Mouse (Mus musculus) stomach, embryonic 14.5 days (tissue): ENCODE data around the gene Smim22. TPM values are rescaled to one million over a fixed set of nuclear protein-coding genes. Genes with fewer than 3 reads are reported as not detected.

Experiments
- ATAC-seq: fragments of 200-750 bp; cut with Nextera tagmentation; 2 replicates; pipeline ENCODE4 v1.8.0; 2017; ENCODE audit warnings: low read depth, moderate TSS enrichment; ENCODE audit not compliant: insufficient number of reproducible peaks, insufficient read depth, low FRiP score
- H3K27ac ChIP-seq: fragments of 300-500 bp; sonication (generic); 2 replicates; pipeline ENCODE4 v1.5.1; 2014; ENCODE audit warnings: mild to moderate bottlenecking, low read length, moderate library complexity, mixed read lengths
- H3K27me3 ChIP-seq: fragments of 300-500 bp; sonication (generic); 2 replicates; pipeline ENCODE4 v1.6.1; 2014; ENCODE audit warnings: low read length, control low read depth, mixed read lengths; ENCODE audit not compliant: control insufficient read depth, insufficient read depth
- H3K36me3 ChIP-seq: fragments of 300-500 bp; sonication (generic); 2 replicates; pipeline ENCODE4 v1.6.1; 2014; ENCODE audit warnings: mild to moderate bottlenecking, control low read depth, low read length, moderate library complexity, mixed read lengths; ENCODE audit not compliant: control insufficient read depth, insufficient read depth
- H3K4me1 ChIP-seq: fragments of 300-500 bp; sonication (generic); 2 replicates; pipeline ENCODE4 v1.6.1; 2014; ENCODE audit warnings: low read length, control low read depth, mixed read lengths; ENCODE audit not compliant: control insufficient read depth, insufficient read depth
- H3K4me2 ChIP-seq: fragments of 300-500 bp; sonication (generic); replicated peaks from 2 replicates; pipeline ENCODE4 v1.6.1; 2014; ENCODE audit warnings: low read depth, low read length, control low read depth
- H3K4me3 ChIP-seq: fragments of 300-500 bp; sonication (generic); 2 replicates; pipeline ENCODE4 v1.5.1; 2014; ENCODE audit warnings: low read depth, low read length, control low read depth
- H3K9ac ChIP-seq: fragments of 300-500 bp; sonication (generic); replicated peaks from 2 replicates; pipeline ENCODE4 v1.6.1; 2014; ENCODE audit warnings: low read depth, mild to moderate bottlenecking, control low read depth, low read length, moderate library complexity, mixed read lengths
- H3K9me3 ChIP-seq: fragments of 300-500 bp; sonication (generic); 2 replicates; pipeline ENCODE4 v1.6.1; 2016; ENCODE audit warnings: low read depth, low read length, control low read depth; ENCODE audit not compliant: control insufficient read depth
- WGBS: fragments of 180-500 bp; shearing (Covaris S2); extraction: QIAGEN DNeasy Blood & Tissue Kit; methylation state at CpG from one replicate; pipeline ENCODE4 v1.1.7; 2014; 5-methylcytosine and 5-hydroxymethylcytosine counted together
- polyA plus RNA-seq: library from polyadenylated mRNA; unstranded; fragments of >200 nt; fragmentation: Nextera tagmentation; extraction: Ambion mirVana; gene quantifications from 2 replicates; pipeline ENCODE4 v1.2.1, GENCODE M21; 2014

Smim22 gene
- polyA plus RNA-seq, 1 experiment from 2014 or later, result 38.6 TPM

GRCm38 (mm10) chr16:4997553-4997952 lies 9.5 kb upstream of the Smim22 start, which contains the start of gene Sept12:
Sept12 (minus strand) TSS chr16:4997852.
- WGBS, result 39% methylated on average over 3 of the region's 3 CpGs
- H3K4me3 ChIP-seq, result no peak within 1 kb of the TSS
- no peak within 1 kb of the TSS for H3K4me2 ChIP-seq
- H3K9ac ChIP-seq, result no peak within 1 kb of the TSS
- no peaks in the 10 kb centered on the region for H3K4me1 ChIP-seq
- no peaks in the 10 kb centered on the region for H3K9me3 ChIP-seq
- no peaks in the 10 kb centered on the region for H3K36me3 ChIP-seq
- H3K27me3 ChIP-seq, result no peaks in the 10 kb centered on the region
- H3K27ac ChIP-seq, result no peak within 1 kb of the TSS
- ATAC-seq, result no peak

GRCm38 (mm10) chr16:4998984-4999383 lies 8.1 kb upstream of the Smim22 start:
- Histone ChIP-seq H3K4me2 (no peak overlapping the region), H3K4me1 (no peaks in the 10 kb centered on the region), H3K27ac (no peak overlapping the region), H3K27me3 (no peaks in the 10 kb centered on the region), H3K9me3 (no peaks in the 10 kb centered on the region), H3K36me3 (no peaks in the 10 kb centered on the region), H3K9ac (no peak overlapping the region), H3K4me3 (no peak overlapping the region)
- WGBS, result 20% methylated on average over 1 of the region's 1 CpGs
- no peak for ATAC-seq

- Histone ChIP-seq H3K9me3 (no peaks in the 10 kb centered on the region), H3K27ac (no peak overlapping the region), H3K9ac (no peak overlapping the region), H3K4me3 (no peak overlapping the region), H3K4me1 (no peaks in the 10 kb centered on the region), H3K36me3 (no peaks in the 10 kb centered on the region), H3K27me3 (no peaks in the 10 kb centered on the region), H3K4me2 (no peak overlapping the region)
- ATAC-seq, result no peak
- 64% methylated on average over 3 of the region's 3 CpGs for WGBS
These were observed 6.5 kb upstream of the Smim22 start for GRCm38 (mm10) chr16:5000611-5001010.

GRCm38 (mm10) chr16:5007492-5007891 lies 404 bp downstream of the Smim22 start:
- no peaks in the 10 kb centered on the region; the same call in 1 of the 2 replicates for H3K36me3 ChIP-seq
- peak overlapping the region; percentile 27; the same call in 1 of the 2 replicates for H3K27ac ChIP-seq
- H3K4me1 ChIP-seq, result no peaks in the 10 kb centered on the region
- H3K9me3 ChIP-seq, result no peaks in the 10 kb centered on the region
- no peaks in the 10 kb centered on the region for H3K27me3 ChIP-seq
- peak; percentile 31; the same call in 1 of the 2 replicates for ATAC-seq
- peak overlapping the region; percentile 35 for H3K4me2 ChIP-seq
- peak overlapping the region; percentile 20 for H3K4me3 ChIP-seq
- H3K9ac ChIP-seq, result no peak overlapping the region; the same call in 1 of the 2 replicates
- 33% methylated on average over 6 of the region's 6 CpGs for WGBS

GRCm38 (mm10) chr16:5008076-5008475 lies 988 bp downstream of the Smim22 start:
- Histone ChIP-seq H3K4me2 (peak overlapping the region; percentile 35), H3K4me1 (0 out of 2 replicates have a peak, but pooled peaks cover 3% of the 10 kb centered on the region), H3K9me3 (no peaks in the 10 kb centered on the region), H3K27ac (0 out of 2 replicates have a peak overlapping the region, but pooled peaks have one; percentile 27), H3K27me3 (no peaks in the 10 kb centered on the region), H3K4me3 (peak overlapping the region; percentile 20; the same call in 1 of the 2 replicates), H3K9ac (no peak overlapping the region), H3K36me3 (no peaks in the 10 kb centered on the region; the same call in 1 of the 2 replicates)
- WGBS, result 85% methylated on average over 12 of the region's 12 CpGs
- ATAC-seq, result no peak

- no peaks in the 10 kb centered on the region for H3K9me3 ChIP-seq
- 0 out of 2 replicates have a peak, but pooled peaks cover 3% of the 10 kb centered on the region for H3K4me1 ChIP-seq
- no peak overlapping the region for H3K4me3 ChIP-seq
- no peak overlapping the region for H3K9ac ChIP-seq
- H3K36me3 ChIP-seq, result peaks cover 9% of the 10 kb centered on the region
- ATAC-seq, result no peak
- H3K4me2 ChIP-seq, result no peak overlapping the region
- no peaks in the 10 kb centered on the region for H3K27me3 ChIP-seq
- H3K27ac ChIP-seq, result no peak overlapping the region
- WGBS, result 91% methylated on average over 10 of the region's 10 CpGs
These were observed 3.4 kb downstream of the Smim22 start for GRCm38 (mm10) chr16:5010371-5010935.

GRCm38 (mm10) chr16:5011285-5011684 lies 4.2 kb downstream of the Smim22 start:
- Histone ChIP-seq H3K36me3 (peaks cover 17% of the 10 kb centered on the region), H3K9me3 (no peaks in the 10 kb centered on the region), H3K27me3 (no peaks in the 10 kb centered on the region), H3K27ac (no peak overlapping the region), H3K4me2 (no peak overlapping the region), H3K4me1 (0 out of 2 replicates have a peak, but pooled peaks cover 3% of the 10 kb centered on the region), H3K9ac (no peak overlapping the region), H3K4me3 (no peak overlapping the region)
- no peak for ATAC-seq
- 93% methylated on average over 7 of the region's 7 CpGs for WGBS

GRCm38 (mm10) chr16:5012036-5013005 lies 5.2 kb downstream of the Smim22 start:
- H3K27me3 ChIP-seq, result no peaks in the 10 kb centered on the region
- no peaks in the 10 kb centered on the region for H3K9me3 ChIP-seq
- H3K4me3 ChIP-seq, result peak overlapping the region; percentile 62
- no peak overlapping the region; the same call in 1 of the 2 replicates for H3K27ac ChIP-seq
- peak overlapping the region; percentile 45 for H3K9ac ChIP-seq
- H3K36me3 ChIP-seq, result peaks cover 26% of the 10 kb centered on the region
- peak overlapping the region; percentile 78 for H3K4me2 ChIP-seq
- no peak for ATAC-seq
- H3K4me1 ChIP-seq, result 0 out of 2 replicates have a peak, but pooled peaks cover 3% of the 10 kb centered on the region
- 52% methylated on average over 13 of the region's 13 CpGs for WGBS
